Mouse (Mus musculus): ENCODE results near the gene Gm9803.

Gm9803 gene

DNA sequence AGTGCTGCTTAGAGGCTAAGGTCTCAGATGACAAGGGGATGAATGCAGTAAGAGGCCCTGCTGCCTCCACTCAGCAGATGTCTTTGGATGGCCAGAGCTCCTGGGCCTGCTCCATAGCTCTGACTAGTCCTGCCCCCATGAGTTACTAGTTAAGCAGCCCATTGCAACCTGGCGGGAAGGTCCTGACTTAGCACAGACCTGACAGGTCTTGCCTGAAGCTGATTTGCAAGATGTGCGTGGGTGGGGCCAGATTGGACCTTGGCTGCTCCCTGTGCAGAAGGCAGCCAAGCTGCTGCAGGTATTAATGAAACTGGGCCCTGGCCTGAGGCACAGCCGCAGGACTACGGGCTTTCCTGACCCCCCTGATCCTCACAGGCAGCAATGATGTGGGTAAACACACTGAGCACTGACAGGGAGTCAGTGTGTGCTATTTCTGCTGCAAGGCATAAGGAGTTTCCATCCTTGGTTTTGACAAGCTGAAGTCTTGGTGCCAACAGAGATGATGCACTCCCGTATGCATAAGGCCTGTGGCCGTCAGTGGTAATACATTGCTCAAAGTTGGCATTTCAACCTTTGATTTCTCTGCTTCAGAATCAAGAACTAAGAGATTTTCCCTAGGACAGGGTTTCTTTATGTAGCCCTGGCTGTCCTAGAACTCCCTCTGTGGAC lies 6.8 kb upstream of the Gm9803 start:
- DNase-seq (ENCODE audit: low spot score), result no peak

DNA sequence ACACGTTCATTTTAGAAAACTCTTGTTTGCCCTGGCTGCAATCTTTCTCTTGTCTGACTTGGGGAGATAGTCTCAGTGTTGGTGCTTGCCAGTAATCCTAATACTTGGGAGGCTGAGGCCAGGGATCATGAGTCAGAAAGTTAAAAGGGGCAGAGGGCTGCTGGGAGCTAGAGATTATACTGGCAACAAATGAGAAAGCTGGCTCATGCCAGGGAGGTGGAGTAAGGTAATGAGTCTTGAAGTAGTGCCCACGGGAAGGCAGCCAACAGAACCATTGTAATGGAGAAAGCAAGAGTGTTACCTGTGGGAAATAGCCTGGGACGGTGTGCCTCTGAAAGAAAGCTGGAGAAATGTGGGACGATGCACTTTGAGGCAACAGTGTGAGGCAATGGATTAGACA lies 6.0 kb upstream of the Gm9803 start:
- DNase-seq (ENCODE audit: low spot score), result peak; percentile 58

GRCm38 (mm10) chr10:43518368-43518767 lies 5.5 kb upstream of the Gm9803 start:
- no peak for DNase-seq (ENCODE audit: low spot score)

GRCm38 (mm10) chr10:43519977-43520376 lies 3.9 kb upstream of the Gm9803 start:
- DNase-seq (ENCODE audit: low spot score), result no peak

- DNase-seq (ENCODE audit: low spot score), result no peak
These were observed 3.7 kb downstream of the Gm9803 start for GRCm38 (mm10) chr10:43527283-43528269.

DNA sequence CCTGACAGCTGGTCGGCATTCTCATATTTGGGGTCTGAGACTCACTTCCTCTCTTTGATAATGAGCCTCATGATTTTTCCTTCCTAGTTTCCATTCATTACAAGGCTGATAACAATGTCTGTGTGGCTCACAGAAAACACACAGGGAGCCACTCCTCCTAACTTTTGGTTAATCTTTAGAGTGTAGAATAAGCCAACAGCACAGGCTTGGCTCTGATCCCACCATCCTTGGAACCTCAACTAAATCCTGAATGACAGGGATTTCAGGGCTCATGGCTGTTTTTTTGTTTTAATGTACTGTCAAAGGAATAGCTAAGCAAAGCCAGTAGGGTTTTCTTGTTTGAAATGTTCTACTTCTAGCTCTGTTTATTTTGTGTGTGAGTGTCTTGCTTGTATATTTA lies 10.5 kb downstream of the Gm9803 start:
- DNase-seq (ENCODE audit: low spot score), result no peak

- DNase-seq (ENCODE audit: low spot score), result no peak
These were observed 13.8 kb downstream of the Gm9803 start for GRCm38 (mm10) chr10:43537652-43538051.

DNA sequence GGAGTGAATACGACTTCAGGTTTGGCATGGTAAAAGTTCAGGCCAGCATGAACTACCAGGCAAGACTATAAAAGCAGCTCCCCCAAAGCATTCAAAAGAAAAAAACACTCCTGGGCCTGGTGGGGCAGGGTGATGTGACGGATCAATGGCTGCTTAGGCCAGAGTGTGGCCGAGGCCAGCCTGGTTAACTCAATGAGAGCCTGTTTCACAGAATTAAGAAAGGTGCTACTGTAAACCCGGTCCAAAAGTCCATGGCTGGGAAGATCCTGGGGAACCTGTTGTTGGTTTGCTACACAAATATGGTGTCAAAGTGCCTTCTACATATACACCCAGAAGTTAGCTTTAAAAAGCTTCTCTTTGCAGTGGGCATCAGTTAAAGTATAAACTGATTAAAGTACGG lies 14.9 kb downstream of the Gm9803 start:
- DNase-seq (ENCODE audit: low spot score), result no peak

DNA sequence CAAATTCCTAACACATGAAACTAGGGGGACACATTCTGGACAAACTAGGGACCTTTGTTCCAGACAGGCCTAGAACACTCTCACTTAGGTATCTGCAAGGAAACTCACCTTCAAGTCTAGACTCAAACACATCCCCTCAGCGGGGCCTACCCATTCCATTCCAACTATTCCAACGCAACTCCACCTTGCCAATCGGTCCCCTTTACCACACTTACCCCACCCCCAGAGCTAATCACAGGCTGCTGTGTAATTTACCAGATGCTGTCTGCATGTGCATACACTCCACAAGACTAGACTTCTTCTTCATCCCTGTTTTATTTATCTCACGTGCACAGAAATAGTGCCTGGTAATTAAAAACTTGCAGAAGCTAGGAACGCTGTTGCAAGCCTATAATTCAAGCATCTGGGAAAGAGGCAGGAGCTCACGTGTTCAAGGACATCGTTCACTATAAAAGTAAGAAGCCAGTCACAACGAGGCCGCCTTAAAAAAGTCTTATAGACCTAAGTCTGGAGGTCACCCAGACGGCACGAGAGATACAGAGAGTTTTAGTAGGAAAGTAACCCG lies 15.9 kb downstream of the Gm9803 start:
- no peak for DNase-seq (ENCODE audit: low spot score)

- DNase-seq (ENCODE audit: low spot score), result peak; percentile 96
These were observed 16.7 kb downstream of the Gm9803 start, which contains the start of gene 1700021F05Rik for GRCm38 (mm10) chr10:43540442-43541152. 1700021F05Rik (minus strand) TSS chr10:43540994.

DNA sequence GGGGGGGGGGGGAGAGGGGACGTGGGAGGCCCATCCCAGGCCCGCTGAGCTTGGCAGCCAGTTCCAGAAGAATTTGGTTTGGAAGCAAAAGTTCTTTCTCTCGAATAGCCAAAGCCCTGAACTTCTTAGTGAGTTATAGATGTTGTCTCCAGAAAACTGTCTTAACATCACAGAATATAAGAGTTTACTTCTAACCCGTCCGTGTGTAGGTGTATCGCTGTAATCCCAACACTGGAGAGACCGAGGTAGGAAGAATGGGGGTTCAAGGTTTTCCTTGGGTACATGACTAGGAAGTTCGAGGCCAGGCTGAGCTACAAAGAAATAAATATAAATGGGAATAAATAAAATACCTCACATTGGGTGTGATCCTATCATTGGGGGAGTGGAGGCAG lies 17.3 kb downstream of the Gm9803 start:
- DNase-seq (ENCODE audit: low spot score), result no peak

GRCm38 (mm10) chr10:43549411-43549810 lies 25.5 kb downstream of the Gm9803 start:
- DNase-seq (ENCODE audit: low spot score), result no peak

GRCm38 (mm10) chr10:43550923-43551322 lies 27.0 kb downstream of the Gm9803 start:
- no peak for DNase-seq (ENCODE audit: low spot score)

DNA sequence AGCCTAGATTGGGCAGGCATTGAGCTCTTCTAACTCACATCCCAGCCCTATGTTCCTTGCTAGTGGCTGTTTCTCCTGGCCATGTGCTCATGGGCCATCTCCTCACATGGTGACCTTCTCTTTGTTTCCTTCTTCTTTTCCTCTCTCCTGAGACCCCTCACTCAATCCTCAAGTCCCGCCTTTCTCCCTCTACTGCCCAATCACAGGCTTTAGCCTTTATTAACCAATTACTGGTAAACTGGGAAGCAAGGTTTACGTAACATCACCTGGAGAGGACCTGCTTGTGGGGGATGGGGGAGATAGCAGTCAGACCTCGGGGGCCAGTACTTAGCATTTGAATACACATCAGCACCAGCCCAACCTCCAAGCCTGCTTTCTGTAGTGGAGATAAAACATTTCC lies 27.5 kb downstream of the Gm9803 start:
- DNase-seq (ENCODE audit: low spot score), result no peak

- no peak for DNase-seq (ENCODE audit: low spot score)
These were observed 33.8 kb downstream of the Gm9803 start for GRCm38 (mm10) chr10:43557630-43558165.

DNA sequence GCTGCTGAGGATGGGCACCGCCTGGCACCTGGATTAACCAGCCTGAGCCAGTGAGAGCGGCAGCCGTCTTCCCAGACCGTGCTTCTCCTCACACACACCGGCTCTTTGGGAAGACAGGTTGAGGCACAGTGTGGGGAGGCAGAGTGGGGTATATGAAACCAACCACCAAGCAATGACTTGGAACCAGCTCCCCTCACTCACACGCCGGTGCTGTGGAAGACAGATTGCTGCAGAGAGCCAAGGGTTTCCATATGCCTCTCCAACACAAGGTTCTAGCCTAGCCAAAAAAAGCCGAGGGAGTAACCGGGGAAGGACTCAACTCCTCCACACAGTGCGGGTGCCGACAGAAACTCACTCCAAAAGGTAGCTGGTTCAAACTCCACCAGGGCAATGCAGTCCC lies 35.4 kb downstream of the Gm9803 start:
- DNase-seq (ENCODE audit: low spot score), result no peak

- DNase-seq (ENCODE audit: low spot score), result no peak
These were observed 36.9 kb downstream of the Gm9803 start for GRCm38 (mm10) chr10:43560765-43561164.

GRCm38 (mm10) chr10:43561311-43561710 lies 37.4 kb downstream of the Gm9803 start:
- no peak for DNase-seq (ENCODE audit: low spot score)
